Mouse (Mus musculus) embryo, embryonic 9.5 days (tissue): ENCODE results near the gene Kmo.

Experiments used
- DNase-seq: peaks from one replicate; pipeline ENCODE4 v3.0.0-alpha.2; 2017; ENCODE audit errors: extremely low spot score

The Kmo gene

GRCm38 (mm10) chr1:175619814-175620431, at the start of gene Kmo:
Gene Kmo (plus strand): TSS chr1:175620381.
- no peak for DNase-seq

DNA sequence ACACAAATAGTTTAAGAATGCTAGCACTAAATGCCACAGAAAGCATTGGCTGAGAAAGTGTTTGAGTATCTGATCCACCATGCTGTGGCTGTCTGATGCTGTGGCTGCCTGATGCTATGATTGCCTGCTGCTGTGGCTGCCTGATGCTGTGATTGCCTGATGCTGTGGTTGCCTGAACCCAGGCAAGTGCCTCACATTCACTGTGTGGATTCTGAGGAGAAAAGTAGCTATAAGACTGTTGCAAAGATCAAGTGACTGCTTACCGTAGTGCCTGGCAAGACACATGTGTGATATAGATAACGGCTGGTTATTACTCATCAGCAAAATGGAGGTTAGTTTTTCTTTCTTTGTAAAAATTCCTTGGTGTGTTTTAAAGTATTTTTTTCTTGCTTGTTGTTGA, 46.1 kb upstream of the Kmo start:
- no peak for DNase-seq

- DNase-seq: no peak
Observed at GRCm38 (mm10) chr1:175578425-175579096, 41.6 kb upstream of the Kmo start.

- no peak for DNase-seq
Observed at GRCm38 (mm10) chr1:175579598-175580235, 40.5 kb upstream of the Kmo start.

- no peak for DNase-seq
Observed at GRCm38 (mm10) chr1:175580346-175580745, 39.8 kb upstream of the Kmo start.

DNA sequence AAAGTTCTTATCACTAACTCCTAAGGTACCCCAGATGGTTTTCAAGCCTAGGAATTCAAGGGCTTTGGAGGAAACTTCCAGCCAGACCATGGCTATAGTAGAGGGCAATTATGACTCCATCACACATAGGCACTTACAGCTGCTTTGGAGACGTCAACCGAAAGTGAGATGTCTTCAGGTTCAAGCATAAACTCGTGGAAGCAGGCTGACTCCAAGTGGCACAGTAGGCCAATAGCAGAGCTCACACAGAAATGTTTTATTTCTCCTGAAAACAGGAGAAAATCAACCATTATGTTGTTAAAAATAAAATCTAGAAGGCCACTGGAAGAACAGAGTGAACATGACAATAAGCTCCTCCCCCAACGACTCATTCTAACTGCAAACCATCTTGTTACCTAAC, 37.4 kb upstream of the Kmo start:
- no peak for DNase-seq

DNA sequence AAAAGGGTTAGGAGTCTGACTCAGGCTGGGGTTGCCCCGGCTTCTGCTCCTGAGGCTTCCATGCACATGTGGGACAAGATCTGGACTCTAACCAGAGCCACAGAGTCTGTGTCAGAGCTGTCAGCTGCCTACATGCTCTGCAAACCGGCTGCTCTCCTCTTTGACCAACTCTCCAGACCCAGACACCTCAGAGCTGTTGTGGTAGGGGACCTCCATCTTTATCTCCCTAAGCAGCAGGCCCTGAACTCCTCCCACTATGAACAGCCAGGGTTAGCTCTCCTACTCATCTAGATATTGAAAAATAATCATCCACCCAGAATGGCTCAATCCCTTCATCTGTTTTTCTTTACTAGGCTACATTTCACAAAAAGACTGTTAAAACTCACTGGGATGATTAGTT, 34.9 kb upstream of the Kmo start:
- DNase-seq: no peak

DNA sequence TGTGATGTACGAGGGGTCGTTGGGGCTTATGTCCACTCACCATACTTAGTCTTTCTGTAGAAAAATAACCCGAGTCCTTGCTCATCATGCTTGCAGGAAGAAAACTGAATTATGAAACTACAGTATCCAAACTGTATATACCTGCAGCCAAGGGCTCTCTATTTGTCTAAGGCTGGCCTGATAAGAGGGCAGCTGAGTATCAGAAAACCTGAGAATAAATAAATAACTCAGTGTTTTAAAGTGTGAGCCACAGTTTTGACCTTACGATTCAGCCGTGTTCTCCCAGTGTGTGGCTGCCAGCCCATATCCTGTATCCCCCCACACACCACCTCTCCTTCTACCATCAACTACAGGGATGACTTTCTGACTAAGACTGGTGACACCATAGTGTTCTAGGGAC, 33.5 kb upstream of the Kmo start:
- DNase-seq: no peak

DNA sequence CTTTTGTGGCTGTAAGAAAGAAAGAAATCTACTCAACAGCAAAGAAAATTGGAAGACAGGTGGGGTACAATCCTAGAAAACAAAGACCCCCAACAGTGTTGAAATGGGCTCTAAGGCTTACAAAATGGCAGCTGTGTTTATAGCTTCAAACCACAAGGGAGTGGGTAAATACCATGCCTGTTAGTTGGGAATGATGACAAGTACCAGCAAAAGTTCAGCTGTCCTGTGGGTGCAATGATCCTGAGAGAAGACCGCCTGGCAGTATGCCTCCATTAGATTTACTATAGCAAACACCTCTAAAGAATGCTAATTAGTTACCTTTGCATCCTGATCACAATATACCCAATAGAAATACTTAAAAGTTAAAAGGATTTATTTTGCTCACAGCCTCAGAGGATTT, 27.3 kb upstream of the Kmo start:
- no peak for DNase-seq

DNA sequence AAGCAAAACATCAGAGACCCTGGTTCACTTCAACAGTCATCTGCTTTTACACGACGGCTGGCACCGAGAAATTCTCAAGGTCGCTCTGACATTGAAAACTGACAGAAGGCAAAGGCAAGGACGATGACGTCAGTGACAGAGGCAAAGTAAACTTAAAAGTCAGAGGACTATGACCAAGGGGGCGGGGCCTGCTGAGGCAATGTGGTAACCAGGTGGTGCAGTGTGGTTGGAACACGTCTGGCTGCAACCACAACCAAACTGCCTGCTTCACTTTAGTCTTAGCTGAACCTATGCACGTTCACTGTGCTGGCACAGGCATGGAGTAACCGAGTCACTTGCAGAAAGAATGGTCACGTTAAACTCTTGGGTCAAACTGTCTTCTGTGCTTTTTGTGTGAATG, 17.9 kb upstream of the Kmo start:
- DNase-seq: no peak

DNA sequence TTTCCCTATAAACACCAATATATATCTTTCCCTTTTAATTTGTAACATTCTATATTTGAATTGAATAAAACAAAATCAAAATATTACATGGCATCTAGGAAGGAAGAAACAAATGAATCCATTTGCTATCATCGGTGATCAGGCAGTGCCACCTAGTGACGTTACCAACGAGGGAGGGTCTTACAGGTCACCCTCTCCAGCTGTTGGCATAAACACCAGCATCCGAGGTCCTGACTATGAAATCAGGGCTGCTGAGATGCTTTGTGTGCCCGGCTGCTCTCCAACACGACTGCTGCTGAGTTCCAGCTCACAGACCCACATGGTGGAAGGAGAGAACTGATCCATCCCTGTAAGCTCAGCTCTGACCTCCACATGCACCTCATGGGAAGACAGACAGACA, 16.8 kb upstream of the Kmo start:
- DNase-seq: peak; percentile 9

DNA sequence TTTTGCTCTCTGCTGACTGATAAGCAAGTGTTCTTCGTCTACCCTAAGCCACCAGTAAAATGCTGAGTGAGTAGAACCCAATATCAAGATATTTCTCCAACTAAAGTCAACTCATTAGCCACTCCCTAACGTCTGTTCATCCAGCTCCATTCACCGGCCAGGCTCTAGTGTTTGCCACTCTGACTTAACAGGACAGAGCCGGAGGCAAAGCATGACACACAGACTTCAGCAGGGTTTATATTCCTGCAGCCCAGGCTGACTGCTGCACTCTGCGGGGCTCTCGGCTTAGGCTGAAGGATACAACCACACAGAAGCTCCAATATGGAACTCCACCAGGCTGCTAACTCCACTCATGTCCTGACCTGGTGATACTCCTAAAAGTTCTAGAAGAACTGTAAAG, 12.9 kb upstream of the Kmo start:
- DNase-seq: no peak

DNA sequence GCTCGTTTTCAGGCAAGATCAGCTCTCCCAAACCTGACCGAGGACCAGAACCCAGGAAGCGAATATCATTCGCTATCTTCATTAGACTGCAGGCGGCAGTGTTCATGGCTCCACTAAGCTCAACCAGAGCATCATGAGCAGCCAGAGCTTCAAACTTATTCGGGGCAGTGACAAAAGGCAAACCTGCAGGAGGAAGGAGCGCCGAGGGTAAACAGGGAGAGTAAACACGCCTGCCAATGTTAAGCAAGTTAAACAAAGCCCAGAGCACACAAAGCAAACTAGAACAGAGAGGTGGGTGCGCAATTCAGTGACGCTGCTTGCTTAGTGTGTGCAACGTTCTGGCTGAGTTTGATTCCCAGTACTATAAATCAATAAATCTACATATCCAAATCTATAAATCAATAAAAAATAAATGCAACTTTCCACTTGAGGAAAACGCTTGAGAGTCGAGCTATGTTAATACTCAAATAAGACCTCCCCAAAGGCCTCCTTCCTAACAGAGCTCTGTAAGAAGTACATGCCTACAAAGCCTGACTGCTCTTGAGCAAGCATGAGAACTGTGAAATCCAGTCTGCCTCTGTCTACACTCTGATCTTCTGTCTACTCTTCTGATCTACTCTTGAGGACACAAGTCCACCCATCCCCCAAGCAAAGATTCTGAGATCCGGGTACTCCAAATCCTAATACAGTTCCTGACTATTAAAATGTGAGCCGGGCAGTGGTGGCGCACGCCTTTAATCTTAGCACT, 12.2 kb upstream of the Kmo start:
- DNase-seq: no peak

- DNase-seq: no peak
Observed at GRCm38 (mm10) chr1:175608708-175609107, 11.5 kb upstream of the Kmo start.

GRCm38 (mm10) chr1:175614992-175615391, 5.2 kb upstream of the Kmo start:
- no peak for DNase-seq

DNA sequence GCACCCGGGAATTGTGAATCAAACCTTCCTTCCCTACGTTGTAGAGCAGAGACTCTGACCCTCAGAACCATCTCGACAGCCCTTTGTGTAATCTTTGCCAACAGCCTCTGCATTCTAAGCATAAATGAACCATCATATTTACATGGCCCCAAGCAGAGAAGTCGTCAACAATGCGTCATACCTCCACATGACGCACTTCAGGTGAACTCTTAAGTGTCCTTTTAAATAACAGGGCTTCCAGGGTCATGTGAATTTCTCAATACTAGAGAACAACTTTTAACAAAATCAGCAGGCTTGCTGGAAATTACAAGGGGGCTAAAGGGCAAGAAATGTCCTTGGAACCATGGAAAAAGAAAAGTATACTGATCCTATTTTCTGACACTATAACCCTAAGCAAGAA, 3.5 kb downstream of the Kmo start:
- no peak for DNase-seq

GRCm38 (mm10) chr1:175625257-175625879, 5.2 kb downstream of the Kmo start, which contains the start of gene Fh1:
Gene Fh1 (minus strand): TSS chr1:175625635.
- DNase-seq: peak; percentile 96

- DNase-seq: no peak
Observed at GRCm38 (mm10) chr1:175625990-175626692, 6.0 kb downstream of the Kmo start.

GRCm38 (mm10) chr1:175629248-175629647, 9.1 kb downstream of the Kmo start:
- DNase-seq: no peak

GRCm38 (mm10) chr1:175630345-175630744, 10.2 kb downstream of the Kmo start:
- DNase-seq: no peak

GRCm38 (mm10) chr1:175631080-175631479, 10.9 kb downstream of the Kmo start:
- DNase-seq: no peak
